Mouse (Mus musculus) heart, postnatal 25 days (tissue): ENCODE results near the gene Chsy1. TPM values are rescaled to one million over a fixed set of nuclear protein-coding genes. Genes with fewer than 3 reads are reported as not detected.

Source experiments
- DNase-seq: peaks from one replicate; pipeline ENCODE4 v3.0.0; 2022; ENCODE audit warnings: low spot score
- intact Hi-C: fragments of 180-260 bp; cut with DNase I; formaldehyde crosslinking; loops from one replicate; pipeline ENCODE4 v1.15.1; 2025
- total RNA-seq, 2 experiments: library from RNA; stranded (reverse); gene quantifications; 2 replicates each; pipeline ENCODE4 v1.2.3; 2021

The Chsy1 gene
- total RNA-seq, 2 experiments from 2014 or later = 14.4 to 16.8 TPM

DNA sequence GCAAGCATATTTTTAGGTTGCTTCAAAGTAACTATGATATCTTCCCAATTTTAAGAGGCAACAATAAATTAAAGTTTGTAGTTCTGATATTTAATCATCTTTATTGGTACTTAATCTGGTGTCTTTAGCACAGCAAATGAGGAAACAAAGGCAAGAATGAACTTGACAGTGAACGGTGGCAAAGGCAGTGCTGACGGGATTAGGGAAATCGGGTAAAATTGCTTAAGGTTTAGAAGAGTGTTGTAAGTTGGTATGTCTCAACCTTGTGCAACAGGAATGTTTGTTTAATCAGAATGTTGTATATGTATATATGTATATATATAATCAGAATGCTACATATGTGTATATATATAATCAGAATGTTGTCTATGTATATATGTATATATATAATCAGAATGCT, 24.8 kb downstream of the Chsy1 start:
- DNase-seq = no peak
- intact Hi-C loops = no loop called here

DNA sequence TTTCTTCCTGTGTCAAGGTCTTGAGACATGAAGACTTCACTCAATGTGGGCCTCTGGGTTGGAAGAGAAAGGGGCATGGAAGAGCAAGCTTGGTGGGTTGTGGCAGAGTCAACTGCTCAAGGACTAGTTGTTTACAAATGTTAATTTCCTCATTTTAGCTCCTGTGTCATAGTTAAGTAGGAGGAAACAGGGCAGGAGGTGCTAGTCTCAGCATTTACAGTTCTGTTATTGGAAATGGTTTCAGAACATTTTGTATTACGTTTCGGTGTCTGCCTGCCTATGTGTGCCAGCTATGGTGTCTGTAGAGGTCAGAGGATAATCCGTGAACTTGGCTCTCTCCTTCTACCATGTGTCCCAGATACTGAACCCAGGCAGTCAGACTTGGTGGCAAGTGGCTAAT, 26.3 kb downstream of the Chsy1 start:
- intact Hi-C loops = no loop called here
- DNase-seq = no peak

DNA sequence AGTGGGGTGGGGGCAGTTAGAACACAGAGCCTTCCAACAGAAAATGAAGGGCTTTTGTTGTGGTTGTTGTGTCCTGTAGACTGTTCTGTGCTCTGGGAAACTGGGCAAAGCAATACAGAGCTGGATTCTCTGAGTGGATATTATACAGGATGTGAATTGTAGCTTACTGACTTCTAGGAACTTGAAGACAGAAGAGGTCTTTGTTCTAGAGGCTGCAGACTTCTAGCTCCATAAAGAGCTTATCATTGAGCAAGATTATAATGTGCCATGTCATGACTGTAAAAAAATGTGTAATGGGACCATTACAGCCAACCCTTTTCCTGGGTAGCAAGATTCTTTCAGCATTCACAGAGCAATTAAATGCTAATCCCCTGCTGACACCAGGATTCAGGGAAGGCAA, 26.9 kb downstream of the Chsy1 start:
- intact Hi-C loops = no loop called here
- DNase-seq = no peak

DNA sequence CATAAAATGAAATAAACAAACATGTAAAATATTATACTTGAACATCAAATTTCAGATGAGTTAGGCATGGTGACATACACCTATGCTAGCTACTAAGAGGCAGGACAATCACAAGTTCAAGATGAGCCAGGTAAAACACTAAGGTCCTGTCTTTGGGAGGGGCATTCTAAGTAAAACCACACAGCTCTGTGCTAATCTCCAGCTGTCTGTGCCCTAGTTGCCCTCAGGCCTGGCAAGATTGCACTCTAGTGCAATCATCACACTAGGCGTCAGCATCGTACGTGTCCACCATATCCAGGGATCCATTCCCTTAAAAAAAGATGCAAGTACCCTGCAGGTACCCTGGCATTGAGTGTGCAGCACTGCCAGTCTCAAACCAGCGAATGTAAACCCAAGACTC, 28.0 kb downstream of the Chsy1 start:
- intact Hi-C loops = no loop called here
- no peak for DNase-seq

DNA sequence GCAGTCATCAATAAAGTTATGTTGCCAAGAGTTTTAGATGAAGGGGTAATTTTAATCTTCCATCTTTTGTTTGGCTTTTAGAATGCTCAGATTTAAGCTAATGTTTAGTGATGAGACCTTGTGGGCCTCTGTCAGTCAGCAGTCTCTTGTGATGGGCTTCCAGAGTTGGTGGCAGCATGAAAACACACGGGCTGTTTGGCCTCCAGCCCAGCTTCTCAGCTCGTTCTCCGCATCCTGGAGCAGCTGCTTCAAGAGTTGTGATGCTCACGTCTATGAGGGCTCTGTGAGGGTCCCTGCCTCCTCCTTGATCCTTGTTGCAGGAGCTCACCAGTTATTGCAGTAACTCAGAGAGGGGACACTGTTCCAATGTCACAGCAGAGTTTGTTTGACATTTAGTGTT, 29.0 kb downstream of the Chsy1 start:
- intact Hi-C loops = no loop called here

DNA sequence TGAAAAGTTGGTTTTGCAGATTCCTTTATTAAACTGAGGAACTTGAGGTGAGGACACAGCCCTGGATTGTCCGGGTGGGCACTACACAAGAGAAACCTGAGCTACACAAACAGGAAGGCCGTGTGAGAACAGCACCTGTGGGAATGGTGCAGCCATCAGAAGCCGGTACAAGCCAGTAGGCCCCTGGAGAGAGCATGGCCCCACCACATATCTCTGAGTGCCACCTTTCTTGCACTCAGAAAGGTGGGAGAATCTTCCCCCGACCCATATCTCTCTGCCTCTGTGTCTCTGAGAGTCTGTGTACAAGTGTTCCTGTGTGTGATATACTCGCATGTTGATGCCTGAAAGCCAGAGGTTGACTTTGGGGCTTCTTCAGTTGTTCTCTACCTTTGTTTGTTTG, 29.6 kb downstream of the Chsy1 start:
- intact Hi-C loops = no loop called here
- no peak for DNase-seq

More for the DNA sequence above, 29.0 kb downstream of the Chsy1 start:
- DNase-seq = no peak

DNA sequence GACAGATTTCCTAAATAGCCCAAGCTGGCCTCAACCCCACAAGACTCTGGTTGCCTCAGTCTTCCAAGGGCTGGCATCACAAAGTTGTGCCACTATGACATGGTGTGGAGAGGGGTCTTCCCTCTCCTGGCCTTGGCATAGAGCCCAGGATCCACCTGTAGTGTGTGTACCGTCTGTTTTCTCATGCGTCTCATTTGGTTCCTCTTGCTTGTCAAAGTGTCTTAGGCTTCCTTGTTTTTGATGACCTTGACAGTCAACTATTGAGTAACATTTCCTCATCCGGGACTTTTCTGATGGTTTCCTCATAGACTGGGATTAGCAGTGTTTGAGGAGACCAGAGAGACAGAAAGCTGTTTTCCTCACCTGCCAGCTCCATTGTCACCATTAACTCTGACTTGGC, 30.8 kb downstream of the Chsy1 start:
- intact Hi-C loops = no loop called here

DNA sequence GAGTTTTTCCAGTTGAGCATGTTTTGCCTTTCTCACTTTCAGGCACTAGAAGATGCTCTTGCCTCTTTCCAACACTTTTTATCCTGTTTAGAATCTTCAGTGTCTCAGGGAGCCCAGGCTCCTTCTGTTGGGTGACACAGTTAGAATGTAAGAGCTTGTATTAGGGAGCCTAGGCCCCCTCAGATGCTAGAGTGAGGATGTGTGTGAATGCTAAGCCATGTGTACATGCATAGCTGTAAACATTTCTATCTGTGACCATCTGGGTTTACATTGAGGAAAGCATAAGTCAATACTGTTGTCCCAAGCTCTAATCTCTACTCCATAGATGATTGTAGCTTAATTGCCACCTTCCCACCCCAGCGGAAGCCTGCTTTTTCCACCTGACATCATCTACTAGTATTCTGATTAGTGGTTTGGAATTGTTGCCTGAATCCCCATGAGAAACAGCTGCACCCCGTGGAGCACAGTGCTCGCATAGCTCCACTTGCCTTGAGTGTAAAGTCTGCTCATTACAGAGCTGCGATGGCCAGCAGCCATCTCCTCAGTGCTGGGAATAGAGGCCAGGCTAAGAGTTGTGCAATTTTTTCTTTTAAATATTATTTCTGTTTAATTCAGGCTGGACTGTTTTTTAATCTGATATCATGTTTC, 31.7 kb downstream of the Chsy1 start:
- no peak for DNase-seq
- intact Hi-C loops = no loop called here

More for the DNA sequence above, 30.8 kb downstream of the Chsy1 start:
- no peak for DNase-seq

DNA sequence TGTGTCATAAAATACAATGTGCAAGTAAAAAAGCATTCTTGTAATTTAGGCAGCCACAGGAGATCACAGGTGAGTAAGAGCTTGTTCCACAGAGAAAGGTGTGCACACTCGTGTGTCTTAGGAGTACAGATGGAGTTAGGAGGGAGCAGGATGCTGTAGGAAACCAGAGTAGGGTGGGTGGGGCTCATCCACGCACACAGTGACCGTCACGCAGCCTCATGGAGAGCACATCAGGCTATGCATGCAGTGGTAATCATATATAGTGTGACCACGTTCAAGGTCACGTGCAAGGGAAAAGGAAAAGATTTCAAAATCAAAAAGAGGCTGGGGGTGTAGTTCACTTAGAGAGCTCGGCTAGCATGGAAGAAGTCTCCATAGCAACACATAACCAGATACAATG, 33.2 kb downstream of the Chsy1 start:
- no peak for DNase-seq
- intact Hi-C loops = no loop called here

DNA sequence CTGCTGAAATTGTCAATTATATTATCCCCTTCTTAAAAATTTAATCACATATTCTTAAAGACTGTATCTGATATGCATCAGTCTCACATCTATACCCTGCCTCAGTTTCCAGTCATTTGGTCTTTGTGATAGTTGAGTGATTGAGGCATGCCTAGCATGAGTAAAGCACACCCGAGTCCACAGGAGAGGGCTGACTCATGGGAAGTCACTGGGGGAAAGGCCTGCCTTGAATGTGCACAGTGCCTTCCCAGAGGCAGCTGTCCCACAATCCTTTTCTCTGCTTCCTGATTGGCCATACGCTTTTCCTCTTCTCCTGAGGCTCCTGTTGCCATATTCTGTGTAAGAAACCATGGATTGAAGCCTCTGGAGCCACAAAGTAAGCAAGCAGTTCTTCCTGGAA, 35.2 kb downstream of the Chsy1 start:
- no peak for DNase-seq
- intact Hi-C loops = no loop called here

DNA sequence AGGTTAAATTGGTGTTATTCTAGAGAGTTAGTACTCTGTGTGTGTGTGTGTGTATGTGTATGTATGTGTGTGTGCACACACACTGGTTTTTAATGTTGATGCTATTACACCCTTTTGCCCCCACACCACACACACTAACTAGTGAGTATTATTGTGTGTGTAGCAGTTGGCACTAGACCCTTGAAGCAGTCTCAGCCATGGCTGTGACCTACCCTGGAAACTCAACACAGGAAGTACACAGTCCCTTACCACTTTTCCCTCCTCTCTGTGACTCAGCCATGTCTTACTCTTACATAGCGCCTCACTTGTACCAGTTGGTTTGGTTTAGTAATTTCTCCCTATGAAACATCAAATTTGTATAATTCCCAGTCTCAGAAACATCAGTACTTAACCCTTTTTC, 37.8 kb downstream of the Chsy1 start:
- intact Hi-C loops = no loop called here
- DNase-seq = no peak

DNA sequence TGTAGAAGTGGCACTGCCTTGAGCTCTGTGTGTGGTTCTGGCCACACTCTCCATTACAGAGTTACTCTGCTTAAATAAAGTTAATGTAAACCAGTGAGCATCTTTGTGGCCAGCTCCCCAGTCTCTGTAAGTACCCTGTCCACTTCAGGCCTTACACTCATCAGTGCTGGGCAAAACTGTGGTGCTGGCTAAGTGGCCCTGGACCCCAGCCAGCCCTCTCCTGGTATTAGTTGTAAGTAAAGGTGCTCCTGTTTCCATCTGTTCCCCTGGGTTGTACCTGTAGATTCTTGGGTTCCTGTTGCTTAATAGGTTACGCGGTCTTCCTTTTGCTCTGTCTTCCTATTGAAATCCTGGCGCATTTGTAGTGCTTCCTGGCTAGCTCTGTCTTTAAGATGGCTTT, 38.5 kb downstream of the Chsy1 start:
- no peak for DNase-seq
- intact Hi-C loops = no loop called here

DNA sequence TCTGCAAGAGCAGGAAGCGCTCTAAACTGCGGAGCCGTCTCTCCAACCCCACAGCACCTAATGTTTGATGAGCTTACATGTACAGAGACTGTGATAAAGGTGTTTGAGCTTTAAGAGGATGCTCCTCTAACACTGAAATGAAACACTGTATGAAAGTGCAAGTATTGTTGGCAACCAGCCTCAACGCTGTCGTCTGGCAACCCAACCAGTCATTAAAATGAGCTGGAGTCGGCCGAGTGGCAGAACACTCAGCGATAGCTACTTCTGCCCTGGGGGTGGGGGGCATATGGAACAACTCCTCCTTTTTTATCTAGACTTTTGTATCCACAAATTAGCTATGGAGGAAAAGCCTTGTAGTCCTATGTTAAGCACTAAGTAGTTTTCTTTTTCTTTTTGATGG, 40.2 kb downstream of the Chsy1 start:
- intact Hi-C loops = no loop called here
- DNase-seq = no peak

DNA sequence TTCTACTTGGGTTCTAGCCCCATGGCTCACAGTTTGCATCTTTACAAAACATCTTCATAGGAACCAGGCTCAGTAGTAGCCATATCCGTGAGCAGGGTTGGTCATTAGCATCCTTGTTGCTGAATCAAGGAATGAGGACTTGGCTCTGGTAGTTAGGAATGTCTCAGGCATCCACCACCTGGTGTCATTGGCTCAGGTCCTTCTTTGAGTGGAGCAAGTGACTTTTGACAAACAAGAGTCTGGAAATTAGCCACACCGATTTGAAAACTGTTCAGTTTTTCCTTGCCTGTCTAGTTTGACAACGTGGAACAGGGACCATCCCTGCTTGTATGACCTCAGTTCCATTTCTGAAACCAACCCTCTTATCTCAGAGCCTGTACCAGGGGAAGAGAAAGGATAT, 41.1 kb downstream of the Chsy1 start:
- no peak for DNase-seq
- intact Hi-C loops = no loop called here

DNA sequence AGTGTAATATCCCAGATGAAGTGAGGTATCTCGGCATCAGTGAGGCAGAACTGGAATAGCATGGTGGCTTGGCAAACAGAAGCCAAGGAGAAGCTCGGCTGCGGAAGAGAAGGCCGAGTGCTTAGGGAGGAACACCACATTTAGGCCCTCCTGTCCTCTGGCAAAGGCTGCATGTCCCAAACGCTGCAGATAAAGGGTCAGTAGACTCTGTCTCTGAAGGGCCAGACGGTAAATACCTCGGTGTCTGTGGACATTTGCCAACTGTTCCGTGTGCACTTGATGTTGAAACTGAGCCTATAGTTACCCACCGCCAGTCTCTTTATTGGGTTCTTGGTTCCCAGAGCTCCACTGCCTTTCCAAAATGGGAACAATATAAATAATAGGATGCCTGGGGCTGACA, 48.1 kb downstream of the Chsy1 start:
- intact Hi-C loops = loop anchor here (5.0 kb wide), 1 partner anchor 35 kb away; no protein-coding TSS in a partner anchor
- no peak for DNase-seq

DNA sequence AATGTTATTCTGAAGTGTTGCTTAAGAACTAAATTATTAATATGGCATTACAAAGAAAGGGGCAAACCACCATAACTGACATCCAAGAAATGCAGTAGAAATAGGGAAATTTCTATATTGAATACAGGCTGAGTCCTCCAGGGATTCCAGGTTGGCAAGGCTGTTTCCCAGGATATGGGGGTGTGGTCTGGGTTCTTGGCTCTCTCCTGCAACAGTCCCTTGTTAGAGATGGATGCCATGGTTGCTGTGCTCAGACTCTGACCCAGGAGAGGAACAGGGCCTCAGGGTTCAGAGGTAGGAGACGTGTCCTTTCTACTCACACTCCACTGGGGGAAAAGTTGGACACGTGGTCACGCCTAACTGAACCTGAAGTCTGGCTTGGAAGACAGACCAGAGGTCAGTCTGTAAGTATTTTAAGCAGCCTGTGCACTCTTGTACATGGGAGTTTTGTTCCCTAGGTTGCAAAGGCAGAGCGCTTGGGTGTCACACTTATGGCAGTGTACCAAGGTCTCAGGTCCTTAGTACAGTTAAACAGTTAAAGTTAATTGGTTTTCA, 48.6 kb downstream of the Chsy1 start:
- intact Hi-C loops = loop anchor here (5.0 kb wide), 1 partner anchor 34 kb away; no protein-coding TSS in a partner anchor
- no peak for DNase-seq

DNA sequence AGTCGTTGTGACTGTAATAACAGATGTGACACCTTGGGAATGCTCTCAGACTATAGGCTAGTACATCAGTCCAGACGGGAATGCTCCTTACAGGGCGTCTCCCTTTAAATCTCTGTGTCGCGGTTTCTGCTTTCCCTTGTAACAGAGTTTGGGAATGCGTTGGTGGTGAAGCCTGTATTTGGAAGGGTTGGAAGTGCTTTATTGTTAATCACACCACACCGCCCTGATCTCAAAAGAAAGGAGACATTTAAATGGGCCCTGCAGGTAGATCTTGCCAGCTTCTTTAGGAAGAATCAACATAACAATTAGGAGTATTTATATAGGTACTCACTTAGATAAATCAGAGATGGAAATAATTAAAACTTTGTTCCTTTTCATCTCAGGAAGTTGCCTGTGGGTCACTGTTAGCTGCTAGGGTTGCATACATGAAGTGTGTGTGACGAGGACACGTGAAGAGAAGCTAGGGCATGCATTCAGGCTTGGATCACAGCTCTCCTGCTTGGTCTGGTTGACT, 49.4 kb downstream of the Chsy1 start:
- no peak for DNase-seq
- intact Hi-C loops = loop anchor here (5.0 kb wide), 1 partner anchor 34 kb away; no protein-coding TSS in a partner anchor

DNA sequence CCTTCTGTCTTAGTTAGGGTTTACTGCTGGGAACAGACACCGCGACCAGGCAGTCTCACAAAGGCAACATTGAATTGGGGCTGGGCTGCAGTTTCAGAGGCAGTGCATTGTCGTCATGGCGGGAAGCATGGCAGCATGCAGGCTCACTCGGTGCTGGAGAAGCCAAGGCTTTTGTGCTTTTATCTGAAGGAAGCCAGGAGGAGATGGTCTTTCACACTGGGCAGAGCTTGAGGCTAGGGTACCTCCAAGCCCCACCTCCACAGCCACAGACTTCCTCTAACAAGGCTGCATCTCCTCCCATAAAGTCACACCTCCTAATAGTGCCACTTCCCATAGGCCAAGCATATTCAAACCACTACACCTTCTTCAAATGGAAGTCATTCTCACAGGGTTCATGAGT, 50.6 kb downstream of the Chsy1 start:
- intact Hi-C loops = loop anchor here (5.0 kb wide), 1 partner anchor 32 kb away; no protein-coding TSS in a partner anchor
- DNase-seq = no peak

DNA sequence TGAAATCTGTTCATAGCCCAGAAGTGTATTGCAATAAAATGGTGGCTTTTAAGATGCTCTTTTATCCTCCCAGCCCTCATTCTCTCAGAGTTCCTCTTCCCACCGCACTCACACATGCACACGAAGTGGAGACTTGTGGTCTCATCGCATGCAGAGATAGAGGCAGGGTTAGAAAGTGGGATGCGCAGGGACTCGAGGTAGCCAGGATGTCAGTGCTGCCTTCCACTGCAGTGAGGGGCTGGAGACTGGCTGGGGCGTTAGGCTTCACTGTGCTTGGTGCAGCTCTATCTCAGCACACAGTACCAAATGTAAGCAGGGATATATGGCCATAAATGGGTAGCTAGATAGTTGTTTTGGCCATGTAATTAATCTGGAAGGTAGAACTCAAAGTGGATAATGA, 52.5 kb downstream of the Chsy1 start:
- intact Hi-C loops = no loop called here
- no peak for DNase-seq

DNA sequence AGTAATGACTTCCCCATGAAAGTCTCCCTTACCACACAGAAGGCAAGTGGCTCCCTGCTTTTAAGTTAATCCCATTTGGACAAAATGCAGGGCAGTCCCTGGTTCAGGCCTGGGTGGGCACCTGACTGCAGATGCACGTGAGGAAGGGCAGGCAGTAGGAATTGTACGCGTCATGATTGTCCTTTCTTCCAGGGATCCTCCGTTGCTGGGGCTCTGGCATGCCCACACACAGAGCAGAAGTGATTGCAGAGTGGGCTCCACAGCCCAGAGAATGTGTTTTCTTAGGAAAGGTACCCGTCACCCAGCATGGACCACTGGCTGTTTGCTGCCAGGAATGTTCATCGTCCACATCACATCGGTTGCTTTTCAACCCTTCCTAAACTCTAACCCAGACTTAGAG, 53.2 kb downstream of the Chsy1 start:
- intact Hi-C loops = no loop called here
- no peak for DNase-seq

DNA sequence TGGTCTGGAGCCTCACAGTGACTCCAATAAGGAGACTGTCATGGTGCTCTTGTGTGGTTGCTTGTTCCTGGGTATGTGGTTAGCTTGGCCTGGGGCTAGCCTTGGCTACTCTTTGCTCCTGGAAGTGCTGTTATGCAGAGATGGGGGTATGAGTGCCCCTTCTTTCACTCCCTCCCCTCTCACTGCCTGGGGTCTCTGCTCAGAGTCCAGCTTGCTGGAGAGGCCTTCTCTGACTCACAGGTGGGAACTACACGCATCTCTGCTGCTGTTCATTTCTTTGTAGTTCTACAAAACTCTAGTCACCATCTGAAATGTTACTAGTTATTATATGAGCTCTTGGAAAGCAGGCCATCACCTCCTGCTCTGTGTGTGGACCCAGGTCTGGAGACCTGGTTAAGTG, 53.7 kb downstream of the Chsy1 start:
- intact Hi-C loops = no loop called here
- DNase-seq = no peak
